Mouse (Mus musculus): ENCODE results near the gene Glo1.
A peak's percentile ranks its signal among the peaks of the same experiment; 100 is the strongest.

Gene Glo1

GRCm38 (mm10) chr17:30576946-30577345, 49.7 kb downstream of the Glo1 start:
- DNase-seq (ENCODE audit: low spot score) = no peak

DNA sequence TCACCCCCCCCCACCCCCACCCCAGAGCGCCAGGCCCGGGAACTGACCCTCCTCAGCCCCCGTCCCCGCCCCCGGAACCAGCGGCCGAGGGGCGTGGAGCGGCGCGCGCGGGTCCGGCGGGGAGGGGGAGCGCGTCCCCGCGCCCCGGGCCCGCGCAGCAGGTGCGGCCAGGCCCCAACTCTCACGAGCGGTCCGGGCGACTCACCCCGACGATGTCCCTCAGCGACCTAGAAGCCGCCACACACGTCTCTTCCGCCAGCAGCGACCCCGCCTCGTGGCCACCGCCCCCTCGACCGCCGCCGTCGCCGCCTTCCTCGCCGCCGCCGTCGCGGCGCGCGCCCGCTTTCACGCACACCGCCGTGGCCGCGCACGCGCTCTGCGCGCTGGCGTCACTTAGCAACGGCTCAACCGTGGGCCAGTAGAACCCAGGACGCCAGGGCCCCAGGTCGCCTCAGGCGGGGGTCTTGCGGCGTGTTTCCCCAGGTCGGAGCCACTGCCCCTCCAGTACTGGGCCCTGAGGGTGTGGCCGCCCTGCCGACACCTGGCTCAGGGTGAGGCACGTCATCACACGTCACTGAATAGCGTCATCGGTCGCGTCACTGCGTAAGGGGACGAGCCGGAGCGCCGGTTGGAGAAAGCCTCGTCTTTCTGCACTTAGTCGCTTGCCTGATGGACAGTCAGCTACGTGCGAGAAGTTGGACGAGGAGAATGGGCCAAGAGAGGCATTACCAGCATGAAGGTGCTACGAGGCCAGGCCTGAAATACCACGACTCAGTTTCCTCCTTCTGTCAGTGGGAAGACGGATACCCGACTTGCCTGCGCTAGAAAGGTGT, 50.5 kb downstream of the Glo1 start, which contains the start of gene Btbd9:
Gene Btbd9 (minus strand): TSS at position 548 of the 833 bp plus-strand sequence.
- peak; percentile 93 for DNase-seq (ENCODE audit: low spot score)

DNA sequence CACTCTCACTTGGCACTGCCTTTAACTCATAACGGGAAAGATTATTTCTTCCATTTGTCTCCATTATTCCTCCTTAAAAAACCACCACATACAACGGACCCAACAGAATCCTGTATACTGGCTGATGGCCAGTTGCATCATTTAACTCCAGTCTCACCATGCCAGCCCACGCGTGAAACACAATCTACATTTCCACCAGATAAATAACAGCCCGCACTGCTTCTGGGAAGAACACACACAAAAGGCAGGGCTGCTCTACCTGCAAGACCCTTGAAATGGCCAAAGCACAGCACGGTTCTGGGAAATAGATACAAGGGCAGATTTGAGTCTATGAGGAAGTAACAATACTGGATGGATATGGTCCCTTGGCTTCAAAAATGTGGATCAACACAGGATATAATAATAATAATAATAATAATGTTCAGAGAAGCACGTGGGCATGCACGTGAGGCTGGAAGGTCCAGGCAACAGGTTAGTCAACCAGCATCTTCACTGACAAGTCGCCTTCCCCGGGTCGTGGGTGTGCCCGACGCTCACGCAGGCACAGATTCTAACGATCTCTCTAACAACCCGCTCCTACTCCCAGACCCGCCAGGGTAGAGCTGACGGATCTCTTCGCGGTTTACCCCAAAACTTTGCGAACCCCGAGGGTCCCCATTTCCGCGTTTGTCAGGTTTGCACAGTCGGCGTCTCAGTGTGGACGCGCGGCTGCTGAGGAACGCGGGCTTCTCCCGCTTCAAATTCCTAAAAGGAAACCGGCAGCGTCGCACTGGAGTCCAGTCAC, 51.4 kb downstream of the Glo1 start:
- no peak for DNase-seq (ENCODE audit: low spot score)

DNA sequence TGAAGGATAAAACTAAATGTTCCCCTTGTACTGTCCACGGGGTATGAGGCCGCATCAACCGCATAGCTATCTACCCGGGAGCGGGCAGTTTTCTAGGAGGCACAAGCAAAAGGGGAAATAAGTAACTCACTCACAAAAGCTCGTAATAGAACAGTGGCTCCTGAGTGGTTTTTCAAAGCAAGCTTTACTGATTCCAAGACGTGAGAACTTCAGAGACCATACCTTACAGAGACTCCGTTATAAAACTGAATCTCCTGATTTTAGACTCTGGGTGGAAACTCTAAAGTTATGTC, 51.9 kb downstream of the Glo1 start:
- DNase-seq (ENCODE audit: low spot score) = no peak

GRCm38 (mm10) chr17:30573990-30574782, 52.5 kb downstream of the Glo1 start:
- no peak for DNase-seq (ENCODE audit: low spot score)

- no peak for DNase-seq (ENCODE audit: low spot score)
Observed at GRCm38 (mm10) chr17:30570971-30571370, 55.7 kb downstream of the Glo1 start.

GRCm38 (mm10) chr17:30570173-30570572, 56.5 kb downstream of the Glo1 start:
- DNase-seq (ENCODE audit: low spot score) = no peak

DNA sequence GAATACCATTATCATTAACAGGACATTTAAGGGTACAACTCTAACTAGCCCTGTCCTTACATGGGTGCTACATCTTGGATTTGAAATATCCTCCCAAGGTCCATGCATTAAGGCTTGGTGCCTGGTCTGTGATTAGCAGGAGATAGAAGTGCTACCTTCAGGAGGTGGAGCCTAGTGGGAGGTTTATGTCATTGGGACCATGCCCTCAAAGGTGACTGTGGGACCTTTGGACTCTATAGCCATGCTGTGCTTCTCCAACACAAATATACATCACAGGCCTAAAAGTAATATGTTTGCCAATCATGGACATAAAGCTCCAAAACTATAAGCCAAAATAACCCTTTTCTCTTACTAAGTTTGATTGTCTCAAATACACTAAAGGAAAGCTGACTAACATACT, 58.2 kb downstream of the Glo1 start:
- no peak for DNase-seq (ENCODE audit: low spot score)

DNA sequence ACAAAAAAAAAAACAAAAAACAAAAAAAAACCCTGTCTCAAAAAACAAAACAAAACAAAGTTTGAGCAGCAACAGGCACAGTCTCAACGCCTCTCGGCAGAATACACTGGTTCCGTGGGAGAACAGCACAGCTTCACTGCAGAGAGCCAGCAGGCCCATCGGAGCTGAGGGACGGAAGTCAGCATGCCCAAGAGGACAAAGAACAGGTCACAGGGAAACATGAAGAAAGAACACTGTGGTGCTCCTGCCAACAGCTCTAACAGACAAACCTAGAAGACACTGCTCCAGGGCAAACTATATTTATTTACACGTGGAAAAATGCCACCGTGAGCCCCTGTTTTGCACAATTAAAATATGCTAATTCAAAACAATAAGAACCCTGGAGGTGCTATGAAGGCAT, 61.7 kb downstream of the Glo1 start:
- DNase-seq (ENCODE audit: low spot score) = no peak

- DNase-seq (ENCODE audit: low spot score) = no peak
Observed at GRCm38 (mm10) chr17:30564407-30564806, 62.3 kb downstream of the Glo1 start.

DNA sequence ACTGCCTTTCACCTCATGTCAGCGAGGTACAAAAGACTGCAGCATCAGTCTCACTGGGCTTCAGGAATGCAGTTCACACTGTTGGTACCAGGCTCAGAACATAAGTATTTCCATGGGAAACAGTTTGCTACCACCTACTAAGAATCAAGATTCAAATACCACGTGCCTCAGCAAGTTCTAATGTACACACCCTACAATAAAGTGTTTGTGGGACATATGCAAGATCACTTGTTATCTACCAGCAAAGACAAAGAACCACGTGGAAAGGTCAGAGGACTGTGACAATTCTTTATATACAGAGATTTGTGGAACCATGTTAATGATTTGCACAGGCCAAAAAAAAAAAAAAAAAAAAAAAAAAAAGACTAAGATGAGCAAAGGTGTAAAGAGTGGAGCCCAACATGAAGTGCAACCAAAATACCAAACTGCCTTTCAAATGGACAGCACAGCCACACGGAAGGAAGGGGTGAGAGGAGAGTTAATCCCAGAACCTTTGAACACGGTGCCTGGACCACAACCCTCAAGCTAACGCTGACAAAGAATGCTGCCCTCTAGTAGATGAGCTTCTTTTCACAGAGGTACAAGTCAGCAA, 63.1 kb downstream of the Glo1 start:
- DNase-seq (ENCODE audit: low spot score) = no peak

DNA sequence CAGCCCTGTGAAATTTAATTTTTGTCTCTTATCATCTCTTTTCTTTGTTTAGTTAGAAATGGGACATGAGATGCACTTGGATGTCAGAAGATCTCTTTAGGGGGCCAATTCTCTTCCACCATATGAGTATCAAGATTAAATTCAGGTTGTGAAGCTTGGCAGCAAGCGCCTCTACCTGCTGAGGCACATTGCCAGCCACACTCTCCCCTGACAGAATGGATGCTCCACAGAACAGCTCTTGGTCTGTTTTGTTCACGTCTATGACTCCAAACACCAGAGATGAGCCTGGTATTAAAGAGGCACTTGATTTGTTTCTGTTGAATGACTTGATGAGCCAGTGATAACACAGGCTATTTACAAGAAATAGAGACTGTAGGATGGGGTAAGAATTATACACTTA, 63.9 kb downstream of the Glo1 start:
- no peak for DNase-seq (ENCODE audit: low spot score)

DNA sequence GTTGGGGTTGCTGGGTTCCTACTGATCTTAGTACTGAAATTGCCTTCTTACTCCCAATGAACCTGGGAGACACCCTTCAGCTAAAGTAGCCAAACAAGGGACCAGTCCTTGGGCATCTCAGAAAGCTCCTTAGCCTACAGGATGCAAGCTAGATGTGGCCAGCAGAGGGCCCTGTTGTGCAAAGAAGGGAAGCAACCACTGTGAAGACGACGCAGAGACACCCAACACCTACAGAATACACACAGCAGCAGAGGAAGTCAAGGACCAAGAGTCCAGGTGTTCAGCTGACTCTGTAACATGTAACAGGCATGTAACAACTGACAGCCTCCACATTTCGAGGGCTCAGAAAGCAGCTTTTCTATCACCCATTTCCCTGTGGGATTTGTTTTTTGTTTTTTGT, 67.1 kb downstream of the Glo1 start:
- DNase-seq (ENCODE audit: low spot score) = peak; percentile 57

DNA sequence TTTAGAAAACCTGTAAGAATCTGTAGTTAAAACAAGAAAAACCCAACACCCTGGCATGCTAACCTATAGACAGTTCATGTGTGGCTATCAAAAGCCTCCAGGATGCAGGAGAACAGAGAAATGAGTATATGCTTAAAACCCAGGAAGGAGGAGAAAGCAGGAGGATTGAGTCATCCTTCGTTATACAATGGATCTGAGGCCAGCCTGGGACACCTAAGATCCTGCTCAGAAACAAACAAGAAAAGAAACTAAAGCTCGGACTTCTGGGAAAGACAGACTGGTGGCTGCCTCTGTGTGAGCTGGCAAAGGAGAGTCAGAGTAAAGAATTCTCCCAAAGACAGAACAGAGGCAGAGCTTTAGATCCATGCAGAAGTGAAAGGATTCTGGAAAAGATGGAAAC, 68.0 kb downstream of the Glo1 start:
- DNase-seq (ENCODE audit: low spot score) = no peak

- no peak for DNase-seq (ENCODE audit: low spot score)
Observed at GRCm38 (mm10) chr17:30556512-30556911, 70.2 kb downstream of the Glo1 start.

DNA sequence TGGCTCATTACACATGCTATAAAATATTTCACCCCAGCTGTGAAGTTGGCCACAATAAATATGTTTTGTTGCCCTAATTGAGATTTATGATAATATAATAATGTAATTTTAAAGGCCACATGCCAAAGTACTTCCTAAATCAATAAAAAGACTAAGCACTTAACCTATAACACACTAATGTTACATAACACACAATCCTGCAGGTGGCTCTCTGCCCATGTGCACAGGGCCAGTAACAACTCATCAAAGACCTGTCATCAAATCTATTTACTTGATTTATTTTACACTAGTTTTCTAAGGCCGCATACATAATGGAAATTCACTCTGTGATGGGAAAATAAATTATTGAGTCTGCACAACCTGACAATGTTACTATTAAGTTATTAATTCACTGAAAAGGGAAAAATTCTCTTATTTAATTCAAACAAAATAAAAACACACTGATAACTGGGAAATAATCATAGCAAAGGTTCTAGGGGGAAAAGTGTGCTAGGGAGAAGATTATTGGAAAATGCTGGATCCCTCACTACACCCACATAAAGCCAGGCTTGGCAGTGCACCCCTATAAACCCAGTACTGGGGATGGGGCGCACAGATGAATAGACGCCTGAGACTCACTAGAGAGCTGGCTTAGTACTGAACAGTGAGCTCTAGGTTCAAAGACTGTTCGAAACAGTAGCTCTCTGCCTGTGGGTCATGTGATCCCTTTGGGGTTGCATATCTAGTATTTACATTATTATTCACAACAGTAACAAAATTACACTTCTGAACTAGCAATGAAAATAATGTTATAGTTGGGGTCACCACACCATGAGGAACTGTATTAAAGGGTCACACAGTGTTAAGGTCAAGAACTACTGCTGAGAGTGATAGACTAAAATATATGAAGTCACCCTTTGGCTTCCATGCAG, 73.4 kb downstream of the Glo1 start:
- DNase-seq (ENCODE audit: low spot score) = no peak

- DNase-seq (ENCODE audit: low spot score) = no peak
Observed at GRCm38 (mm10) chr17:30550774-30551107, 75.9 kb downstream of the Glo1 start.

DNA sequence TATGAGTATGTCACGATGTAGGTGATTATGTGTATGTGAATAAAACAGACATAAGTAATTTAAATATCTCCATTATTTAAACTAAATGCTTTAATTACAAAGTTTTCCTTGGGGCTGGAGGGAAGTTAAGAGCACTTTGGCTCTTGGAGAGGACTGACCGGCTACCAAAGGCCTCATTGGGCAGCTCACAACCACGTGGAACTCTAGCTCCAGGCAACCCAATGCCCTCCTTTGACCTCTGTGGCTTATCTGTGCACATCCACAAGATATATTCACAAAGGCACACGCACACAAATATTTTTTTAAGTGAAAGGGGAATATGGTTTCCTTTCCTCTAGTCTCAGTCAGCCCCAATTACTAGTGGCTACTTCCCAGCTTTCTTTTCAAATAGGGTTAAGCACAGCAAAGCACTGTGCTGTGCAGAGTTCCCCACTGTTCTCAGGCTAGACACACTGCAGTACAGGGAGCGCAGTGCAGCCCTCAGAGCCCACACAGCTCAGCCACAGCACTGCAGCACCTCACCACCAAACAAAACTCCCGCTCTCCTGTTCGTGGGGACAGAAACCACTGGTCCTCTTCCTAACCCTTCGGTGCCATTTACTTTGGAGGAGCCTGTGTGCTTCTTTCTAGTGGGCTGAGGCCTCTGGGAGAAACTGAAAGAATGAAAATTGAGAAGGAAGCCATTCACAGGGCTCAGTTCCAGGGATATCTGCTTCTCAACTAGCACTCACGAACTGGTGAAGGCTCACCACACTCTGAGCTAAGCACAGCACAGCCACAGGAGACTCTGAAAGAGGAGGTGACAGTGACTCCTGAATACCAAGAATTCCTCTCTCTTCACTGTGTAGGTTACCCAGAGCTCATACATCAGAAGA, 76.5 kb downstream of the Glo1 start:
- DNase-seq (ENCODE audit: low spot score) = no peak

- DNase-seq (ENCODE audit: low spot score) = peak; percentile 28
Observed at GRCm38 (mm10) chr17:30539098-30539497, 87.6 kb downstream of the Glo1 start.

DNA sequence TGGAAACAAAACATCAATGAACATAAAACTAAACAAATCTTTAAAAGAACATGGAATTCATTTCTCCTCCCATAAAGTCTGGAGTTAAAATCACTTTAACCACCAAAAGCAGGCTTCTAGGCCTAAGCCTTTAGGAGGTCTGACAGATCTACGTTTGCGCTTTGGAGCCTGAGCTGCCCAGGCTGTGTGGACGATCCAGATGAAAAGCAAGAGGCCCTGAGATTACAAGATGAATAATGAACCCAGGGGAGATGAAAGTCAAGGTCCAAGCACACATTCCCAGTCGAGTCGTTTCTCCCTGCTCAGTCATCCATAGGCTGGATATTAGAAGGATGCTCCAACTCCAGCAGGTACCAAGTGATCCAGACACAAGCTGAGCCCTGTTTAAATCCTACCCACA, 90.0 kb downstream of the Glo1 start:
- DNase-seq (ENCODE audit: low spot score) = no peak

All from ovary, postnatal 14 days (tissue).